Mouse (Mus musculus): ENCODE data around the gene Caln1. TPM values are rescaled to one million over a fixed set of nuclear protein-coding genes. Genes with fewer than 3 reads are reported as not detected.

The Caln1 gene
- 0.10 and 0.38 TPM in 2 replicates for polyA plus RNA-seq (2015; fragmentation: Nextera tagmentation; extraction: Ambion mirVana)

DNA sequence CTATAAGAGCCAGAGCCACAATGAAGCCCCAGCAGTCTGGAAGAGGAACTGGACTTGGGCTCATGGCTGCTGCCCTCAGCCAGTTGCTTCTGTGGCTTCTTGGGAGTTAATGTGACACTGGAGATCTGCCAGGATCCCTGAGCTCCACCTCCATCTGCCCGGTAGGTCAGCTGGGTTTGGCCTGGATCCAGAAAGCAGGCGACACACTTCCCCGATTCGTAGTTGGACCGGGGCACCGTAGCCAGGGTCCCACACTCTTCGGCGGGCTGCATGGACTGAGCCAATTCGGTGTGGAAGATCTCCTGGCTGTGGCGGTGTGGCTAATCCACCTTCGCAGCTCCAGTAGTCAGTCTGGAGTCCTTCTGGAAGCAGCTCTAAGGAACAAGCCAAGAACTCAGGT is at the start of gene Caln1:
Gene Caln1 (plus strand): TSS at position 219 of the 400 bp plus-strand sequence.
- Histone ChIP-seq H3K4me1 (replicated peaks) (no peaks in the 10 kb centered on the region), H3K36me3 (no peaks in the 10 kb centered on the region), H3K9ac (no peak within 1 kb of the TSS), H3K4me2 (replicated peaks) (no peak within 1 kb of the TSS), H3K9me3 (no peaks in the 10 kb centered on the region), H3K27me3 (replicated peaks) (no peaks in the 10 kb centered on the region), H3K4me3 (replicated peaks) (no peak within 1 kb of the TSS), H3K27ac (no peak within 1 kb of the TSS)
- WGBS = 73% methylated on average over 11 of the region's 11 CpGs
- no peak for ATAC-seq

DNA sequence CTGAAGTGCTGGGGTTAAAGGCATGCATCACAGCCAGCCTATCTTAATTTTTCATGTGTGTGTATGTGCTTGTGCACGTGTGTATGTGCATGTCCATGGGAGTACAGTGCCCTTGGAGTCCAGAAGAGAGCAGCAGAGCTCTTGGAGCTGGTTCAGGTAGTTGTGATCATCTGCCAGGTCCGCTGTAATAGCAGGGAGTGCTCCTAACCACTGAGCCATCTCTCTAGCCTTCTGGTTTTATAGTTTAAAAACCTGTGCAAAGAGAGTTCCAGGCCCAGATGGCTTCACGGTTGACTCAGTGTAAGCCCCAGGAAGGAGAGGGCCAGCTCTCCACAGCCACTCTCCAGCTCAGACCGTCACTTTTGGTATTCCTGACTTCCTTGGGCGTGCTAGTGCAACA is 49.5 kb upstream of the Caln1 start:
- WGBS = 92% methylated on average over 5 of the region's 5 CpGs
- no peak overlapping the region for H3K27ac ChIP-seq
- H3K36me3 ChIP-seq = 0 out of 2 replicates have a peak, but pooled peaks cover 5% of the 10 kb centered on the region
- H3K9ac ChIP-seq = no peak overlapping the region
- no peaks in the 10 kb centered on the region for H3K27me3 ChIP-seq (replicated peaks)
- ATAC-seq = no peak
- no peaks in the 10 kb centered on the region for H3K4me1 ChIP-seq (replicated peaks)
- H3K4me3 ChIP-seq (replicated peaks) = no peak overlapping the region
- H3K4me2 ChIP-seq (replicated peaks) = no peak overlapping the region
- no peaks in the 10 kb centered on the region for H3K9me3 ChIP-seq

DNA sequence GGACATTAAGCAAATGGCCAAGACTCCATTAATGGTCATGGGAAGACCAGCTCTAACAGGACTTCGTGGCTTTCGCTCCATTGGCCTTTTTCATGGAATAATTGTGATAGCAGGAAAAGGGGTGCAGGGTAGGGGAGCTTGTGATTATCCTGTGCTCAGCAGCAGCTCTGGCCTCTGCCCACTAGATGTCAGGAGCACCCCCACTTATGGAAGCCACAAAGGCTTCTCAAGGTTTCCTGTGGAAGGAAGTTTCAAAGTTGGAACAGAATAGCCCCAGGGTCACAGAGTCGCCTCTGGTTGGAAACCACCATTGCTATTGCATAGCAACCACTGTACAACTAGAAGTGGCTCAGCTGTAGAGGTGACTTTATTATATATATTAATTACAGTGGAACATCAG is 48.8 kb upstream of the Caln1 start:
- Histone ChIP-seq H3K36me3 (peaks cover 7% of the 10 kb centered on the region; the same call in 1 of the 2 replicates), H3K4me1 (replicated peaks) (no peaks in the 10 kb centered on the region), H3K9me3 (no peaks in the 10 kb centered on the region), H3K4me2 (replicated peaks) (no peak overlapping the region), H3K27me3 (replicated peaks) (no peaks in the 10 kb centered on the region), H3K27ac (no peak overlapping the region), H3K9ac (no peak overlapping the region), H3K4me3 (replicated peaks) (no peak overlapping the region)
- no peak for ATAC-seq
- 72% methylated on average over 3 of the region's 3 CpGs for WGBS

DNA sequence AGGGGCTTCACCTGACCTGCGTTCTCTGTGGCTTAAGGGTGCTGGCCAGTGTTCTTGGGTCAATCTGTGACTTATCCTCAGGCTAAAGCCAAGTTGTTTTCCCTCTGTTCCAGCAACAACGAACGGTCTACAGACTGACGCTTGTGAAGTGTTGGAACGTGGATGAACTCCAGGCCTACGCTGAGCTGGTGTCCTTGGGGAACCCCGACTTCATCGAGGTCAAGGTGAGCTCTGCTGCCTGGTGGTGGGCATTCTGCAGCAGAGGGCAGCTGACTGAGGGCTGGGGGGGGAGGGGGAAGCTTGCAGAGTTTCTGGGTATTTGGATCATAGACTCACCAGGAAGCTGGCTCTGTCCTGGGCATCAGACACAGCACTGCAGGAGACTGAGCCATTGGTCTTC is 43.8 kb upstream of the Caln1 start:
- no peak for ATAC-seq
- Histone ChIP-seq H3K4me3 (replicated peaks) (no peak overlapping the region), H3K27ac (no peak overlapping the region), H3K9ac (no peak overlapping the region), H3K4me1 (replicated peaks) (no peaks in the 10 kb centered on the region), H3K4me2 (replicated peaks) (no peak overlapping the region), H3K36me3 (peaks cover 7% of the 10 kb centered on the region; the same call in 1 of the 2 replicates), H3K27me3 (replicated peaks) (no peaks in the 10 kb centered on the region), H3K9me3 (no peaks in the 10 kb centered on the region)
- 94% methylated on average over 8 of the region's 8 CpGs for WGBS

DNA sequence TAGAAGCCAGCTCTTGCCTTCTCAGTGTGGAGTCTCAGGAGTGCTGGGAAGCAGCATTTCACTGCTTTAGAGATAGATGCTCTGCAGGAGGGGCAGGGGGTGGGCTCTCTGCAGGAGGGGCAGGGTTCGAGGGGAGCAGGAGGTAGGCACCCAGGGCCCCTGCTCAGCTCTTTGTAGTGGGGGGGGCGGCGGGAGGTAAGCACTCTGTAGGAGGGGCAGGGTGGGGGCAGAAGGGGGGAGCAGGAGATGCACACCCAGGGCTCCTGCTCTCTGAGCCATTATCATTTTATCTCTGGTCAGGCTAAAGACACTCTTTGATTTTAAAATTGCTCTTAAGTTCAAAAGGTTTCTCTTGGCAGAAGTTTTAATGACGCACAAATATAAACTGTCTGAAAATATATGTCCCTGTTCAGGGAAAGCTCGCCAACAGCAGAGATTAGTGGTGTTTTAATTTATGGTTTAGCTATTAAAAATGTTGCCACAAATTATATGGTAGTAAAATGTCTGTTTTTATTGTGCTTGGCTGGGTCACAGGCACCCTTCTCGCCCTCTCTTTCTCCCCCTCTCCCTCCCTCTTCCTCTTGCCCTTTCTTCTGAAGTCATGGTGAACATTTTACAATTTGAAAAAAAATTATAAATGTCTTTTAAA is 41.5 kb upstream of the Caln1 start:
- Histone ChIP-seq H3K9ac (no peak overlapping the region), H3K9me3 (no peaks in the 10 kb centered on the region), H3K27me3 (replicated peaks) (no peaks in the 10 kb centered on the region), H3K4me3 (replicated peaks) (no peak overlapping the region), H3K36me3 (peaks cover 7% of the 10 kb centered on the region; the same call in 1 of the 2 replicates), H3K27ac (no peak overlapping the region), H3K4me1 (replicated peaks) (no peaks in the 10 kb centered on the region), H3K4me2 (replicated peaks) (no peak overlapping the region)
- no peak for ATAC-seq
- WGBS = 58% methylated on average over 6 of the region's 6 CpGs

DNA sequence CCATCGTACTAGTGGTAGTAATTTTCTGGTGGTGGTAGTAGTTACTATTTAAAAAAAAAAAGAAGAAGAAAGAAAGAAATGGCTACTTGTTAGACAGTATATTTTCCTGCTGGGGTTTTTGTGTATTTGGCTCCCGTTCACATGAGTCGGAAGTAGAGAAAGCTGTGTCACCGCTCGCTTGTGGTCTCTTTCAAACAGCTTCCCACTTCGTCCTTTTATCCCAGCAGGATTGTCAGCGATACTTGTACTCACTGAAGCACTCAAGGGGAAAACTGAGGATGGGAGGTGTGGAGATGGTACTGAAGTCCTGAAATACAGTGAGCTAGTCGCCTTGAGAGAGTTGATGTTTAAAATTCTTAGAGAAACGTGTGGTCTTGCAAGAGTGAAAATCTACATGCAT is 40.9 kb upstream of the Caln1 start:
- peaks cover 7% of the 10 kb centered on the region; the same call in 1 of the 2 replicates for H3K36me3 ChIP-seq
- no peak for ATAC-seq
- H3K4me2 ChIP-seq (replicated peaks) = no peak overlapping the region
- H3K27me3 ChIP-seq (replicated peaks) = no peaks in the 10 kb centered on the region
- no peak overlapping the region for H3K4me3 ChIP-seq (replicated peaks)
- 88% methylated on average over 9 of the region's 9 CpGs for WGBS
- H3K9me3 ChIP-seq = no peaks in the 10 kb centered on the region
- H3K9ac ChIP-seq = no peak overlapping the region
- H3K4me1 ChIP-seq (replicated peaks) = no peaks in the 10 kb centered on the region
- no peak overlapping the region for H3K27ac ChIP-seq

DNA sequence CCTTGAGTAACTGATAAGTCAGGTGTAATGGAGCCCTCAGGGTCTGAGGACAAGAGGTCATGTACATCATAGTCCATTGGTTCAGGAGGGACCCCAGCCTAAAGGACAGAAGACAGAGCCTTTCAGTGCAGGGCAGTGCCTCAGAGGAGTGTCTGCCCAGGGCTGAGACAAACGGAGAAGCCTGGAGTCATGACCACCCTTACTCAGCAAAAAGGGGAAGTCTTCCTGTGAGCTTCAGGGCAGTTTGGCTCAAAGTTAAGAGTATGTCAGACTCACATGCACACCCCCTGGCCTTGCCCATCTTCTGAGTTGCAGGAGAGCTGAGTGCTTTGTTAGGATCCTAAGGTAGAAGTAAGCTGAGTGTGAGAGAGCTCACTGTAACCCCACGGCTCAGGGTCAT is 39.4 kb upstream of the Caln1 start:
- Histone ChIP-seq H3K9ac (no peak overlapping the region), H3K4me2 (replicated peaks) (no peak overlapping the region), H3K4me1 (replicated peaks) (no peaks in the 10 kb centered on the region), H3K36me3 (peaks cover 5% of the 10 kb centered on the region; the same call in 1 of the 2 replicates), H3K27me3 (replicated peaks) (no peaks in the 10 kb centered on the region), H3K9me3 (no peaks in the 10 kb centered on the region), H3K4me3 (replicated peaks) (no peak overlapping the region), H3K27ac (no peak overlapping the region)
- 67% methylated on average over 2 of the region's 2 CpGs for WGBS
- no peak for ATAC-seq

DNA sequence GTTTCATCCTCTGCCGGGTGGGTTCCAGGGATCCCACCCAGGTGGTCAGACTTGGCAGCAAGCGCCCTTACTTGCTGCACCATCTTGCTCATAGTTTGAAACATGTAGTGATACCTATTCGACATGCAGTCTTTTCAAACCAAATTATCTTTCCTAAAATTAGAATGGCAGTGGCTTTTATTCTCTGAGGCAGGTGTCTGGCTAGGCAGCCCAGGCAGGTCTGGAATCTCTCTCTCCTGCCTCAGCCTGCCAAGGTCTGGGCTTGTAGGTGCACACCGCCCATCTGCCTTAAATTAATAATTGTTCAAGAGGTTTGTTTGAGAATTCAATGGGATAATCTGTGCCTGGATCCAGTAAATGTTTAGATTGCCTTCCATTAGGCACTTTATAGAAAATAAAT is 38.5 kb upstream of the Caln1 start:
- Histone ChIP-seq H3K36me3 (0 out of 2 replicates have a peak, but pooled peaks cover 8% of the 10 kb centered on the region), H3K4me2 (replicated peaks) (no peak overlapping the region), H3K4me1 (replicated peaks) (no peaks in the 10 kb centered on the region), H3K9me3 (no peaks in the 10 kb centered on the region), H3K27me3 (replicated peaks) (no peaks in the 10 kb centered on the region), H3K9ac (no peak overlapping the region), H3K4me3 (replicated peaks) (no peak overlapping the region), H3K27ac (no peak overlapping the region)
- ATAC-seq = no peak
- 68% methylated on average over 4 of the region's 4 CpGs for WGBS

DNA sequence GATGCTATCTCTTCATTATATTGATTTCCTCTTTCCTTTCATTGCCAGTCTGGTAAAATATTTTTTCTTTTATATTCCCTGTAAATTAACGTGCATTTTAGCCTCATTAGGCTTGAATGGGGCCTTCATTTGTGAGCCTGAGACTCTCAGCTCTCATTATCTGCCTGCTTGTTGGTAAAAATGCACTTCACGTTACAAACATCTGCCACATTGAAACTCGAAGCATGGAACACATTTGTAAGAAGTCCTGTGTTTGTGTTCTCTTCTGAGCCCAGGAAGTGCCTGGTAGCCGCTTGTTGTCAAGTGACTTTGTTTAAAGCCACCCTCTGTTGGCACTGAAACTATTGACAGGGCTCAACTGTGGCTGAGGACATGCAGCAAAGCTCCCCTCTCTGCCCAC is 38.0 kb upstream of the Caln1 start:
- Histone ChIP-seq H3K9me3 (no peaks in the 10 kb centered on the region), H3K27ac (no peak overlapping the region), H3K27me3 (replicated peaks) (no peaks in the 10 kb centered on the region), H3K36me3 (0 out of 2 replicates have a peak, but pooled peaks cover 9% of the 10 kb centered on the region), H3K4me3 (replicated peaks) (no peak overlapping the region), H3K4me1 (replicated peaks) (no peaks in the 10 kb centered on the region), H3K9ac (no peak overlapping the region), H3K4me2 (replicated peaks) (no peak overlapping the region)
- WGBS = 59% methylated on average over 4 of the region's 4 CpGs
- no peak for ATAC-seq

DNA sequence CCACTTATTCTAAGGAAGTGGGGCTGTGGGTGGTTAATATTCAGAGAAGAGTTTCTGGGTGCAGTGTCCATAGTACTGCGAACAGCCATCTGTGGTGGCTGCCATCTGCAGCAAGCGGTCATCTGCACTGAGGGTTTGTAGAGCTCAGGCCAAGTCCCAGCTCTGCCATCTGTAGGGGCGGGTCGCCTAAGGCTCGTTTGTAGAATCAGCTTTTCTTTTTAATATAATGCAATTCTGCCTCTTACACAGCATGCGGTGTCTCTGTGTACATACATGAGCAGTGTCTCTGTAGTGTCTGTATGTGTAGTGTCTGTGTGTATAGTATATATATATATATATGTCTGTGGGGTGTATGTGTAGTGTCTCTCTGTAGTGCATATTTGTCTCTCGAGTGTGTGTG is 35.7 kb upstream of the Caln1 start:
- H3K9ac ChIP-seq = no peak overlapping the region
- H3K9me3 ChIP-seq = no peaks in the 10 kb centered on the region
- WGBS = 89% methylated on average over 7 of the region's 7 CpGs
- no peaks in the 10 kb centered on the region for H3K27me3 ChIP-seq (replicated peaks)
- no peak for ATAC-seq
- H3K4me3 ChIP-seq (replicated peaks) = no peak overlapping the region
- H3K27ac ChIP-seq = no peak overlapping the region
- H3K4me1 ChIP-seq (replicated peaks) = no peaks in the 10 kb centered on the region
- no peak overlapping the region for H3K4me2 ChIP-seq (replicated peaks)
- H3K36me3 ChIP-seq = peaks cover 13% of the 10 kb centered on the region; the same call in 1 of the 2 replicates

DNA sequence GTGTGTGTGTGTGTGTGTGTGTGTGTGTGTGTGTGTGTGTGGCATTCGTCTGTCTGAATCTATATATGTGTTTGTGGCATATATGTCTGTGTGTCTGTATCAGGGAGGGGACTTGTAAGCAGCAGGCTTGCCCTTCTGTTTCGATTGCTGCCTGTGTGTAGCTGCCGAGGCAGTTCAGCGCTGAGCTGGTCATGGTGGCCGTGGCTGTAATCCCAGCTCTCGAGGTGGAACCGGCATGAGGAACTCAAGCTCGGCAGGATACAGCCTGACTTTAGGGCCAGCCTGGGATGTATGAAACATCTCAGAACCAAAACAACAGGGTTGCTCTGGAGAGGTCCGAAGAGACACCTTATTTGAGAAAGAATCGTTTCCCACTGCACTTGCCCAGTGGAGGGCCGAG is 35.3 kb upstream of the Caln1 start:
- H3K4me1 ChIP-seq (replicated peaks) = no peaks in the 10 kb centered on the region
- H3K27me3 ChIP-seq (replicated peaks) = no peaks in the 10 kb centered on the region
- no peak for ATAC-seq
- H3K9ac ChIP-seq = no peak overlapping the region
- no peak overlapping the region for H3K4me3 ChIP-seq (replicated peaks)
- H3K36me3 ChIP-seq = peaks cover 13% of the 10 kb centered on the region; the same call in 1 of the 2 replicates
- H3K9me3 ChIP-seq = no peaks in the 10 kb centered on the region
- H3K4me2 ChIP-seq (replicated peaks) = no peak overlapping the region
- no peak overlapping the region for H3K27ac ChIP-seq
- WGBS = 91% methylated on average over 11 of the region's 11 CpGs

DNA sequence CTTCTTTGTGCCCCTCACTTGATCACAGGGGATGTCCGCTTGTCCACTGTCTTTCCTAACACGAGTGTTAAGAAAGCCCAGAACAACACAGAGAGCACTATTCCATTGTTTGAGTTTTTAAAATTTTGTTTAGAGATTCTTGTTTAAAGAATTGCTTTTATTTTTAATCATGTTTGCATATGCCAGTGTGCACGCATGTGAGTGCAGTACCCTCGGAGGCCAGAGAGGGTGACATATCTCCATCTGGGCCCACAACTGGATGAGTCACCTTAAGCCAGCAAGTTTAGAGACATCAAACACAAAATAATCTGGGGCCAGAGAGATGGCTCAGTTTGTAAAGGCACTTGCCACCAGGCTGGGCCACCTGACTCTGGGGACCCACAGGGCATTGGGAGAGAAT is 33.8 kb upstream of the Caln1 start:
- ATAC-seq = no peak
- Histone ChIP-seq H3K27ac (no peak overlapping the region), H3K4me3 (replicated peaks) (no peak overlapping the region), H3K9me3 (no peaks in the 10 kb centered on the region), H3K4me2 (replicated peaks) (no peak overlapping the region), H3K36me3 (peaks cover 13% of the 10 kb centered on the region; the same call in 1 of the 2 replicates), H3K9ac (no peak overlapping the region), H3K4me1 (replicated peaks) (no peaks in the 10 kb centered on the region), H3K27me3 (replicated peaks) (no peaks in the 10 kb centered on the region)
- WGBS = 92% methylated on average over 4 of the region's 4 CpGs

DNA sequence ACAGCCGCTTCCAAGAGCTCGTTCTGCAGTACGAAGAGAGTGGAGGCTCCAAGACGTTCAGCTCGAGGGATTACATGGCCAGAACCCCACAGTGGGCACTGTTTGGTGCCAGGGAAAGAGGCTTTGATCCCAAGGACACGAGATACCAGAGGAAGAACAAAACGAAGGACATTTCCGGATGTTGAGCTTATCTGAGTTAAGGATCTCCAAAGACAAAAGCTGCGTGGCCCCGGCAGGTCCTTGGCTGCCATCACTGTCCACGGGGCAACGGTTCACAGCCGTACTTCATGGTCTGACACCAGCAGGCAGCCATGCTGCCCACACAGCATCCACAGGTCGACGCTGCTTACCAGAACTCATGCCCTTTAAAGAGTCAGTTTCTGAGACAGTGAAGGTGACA is 28.6 kb upstream of the Caln1 start:
- H3K27me3 ChIP-seq (replicated peaks) = no peaks in the 10 kb centered on the region
- no peak overlapping the region for H3K4me3 ChIP-seq (replicated peaks)
- H3K4me1 ChIP-seq (replicated peaks) = no peaks in the 10 kb centered on the region
- no peak for ATAC-seq
- no peak overlapping the region for H3K4me2 ChIP-seq (replicated peaks)
- no peak overlapping the region for H3K27ac ChIP-seq
- WGBS = 94% methylated on average over 15 of the region's 15 CpGs
- no peak overlapping the region for H3K9ac ChIP-seq
- peaks cover 14% of the 10 kb centered on the region for H3K36me3 ChIP-seq
- H3K9me3 ChIP-seq = no peaks in the 10 kb centered on the region

Measured in intestine, embryonic 15.5 days (tissue).